Mouse (Mus musculus) MEL (cell line): ENCODE data around the gene Gstp2.

Experiments used
- CTCF ChIP-seq, 3 experiments: IDR thresholded peaks in 2 of 3; conservative IDR thresholded peaks in 1 of 3; 2 replicates each; pipeline ENCODE4 v1.5.1; 2011 to 2012; ENCODE audit warnings: low read length in 3 of 3, low read depth in 2 of 3, mild to moderate bottlenecking in 2 of 3, improper control_type of control experiment in 1 of 3, inconsistent platforms in 1 of 3, mixed read lengths in 1 of 3, moderate library complexity in 1 of 3; ENCODE audit not compliant: control insufficient read depth in 1 of 3, insufficient read depth in 1 of 3, poor library complexity in 1 of 3, severe bottlenecking in 1 of 3
- E2F4 ChIP-seq: IDR thresholded peaks from 2 replicates; pipeline ENCODE4 v1.6.1; 2011; ENCODE audit warnings: low read depth, low read length, improper control_type of control experiment, borderline replicate concordance
- EP300 ChIP-seq, 2 experiments: IDR thresholded peaks; 2 replicates each; pipeline ENCODE4 v1.6.1; 2011; ENCODE audit warnings: improper control_type of control experiment in 2 of 2, low read length in 2 of 2, low read depth in 1 of 2, mild to moderate bottlenecking in 1 of 2
- GABPA ChIP-seq: IDR thresholded peaks from 2 replicates; pipeline ENCODE4 v1.6.1; 2012; ENCODE audit warnings: low read depth, mild to moderate bottlenecking, inconsistent platforms, low read length, improper control_type of control experiment, moderate library complexity
- KAT2A ChIP-seq: conservative IDR thresholded peaks from 2 replicates; pipeline ENCODE4 v1.6.1; 2012; ENCODE audit warnings: low read depth, low read length, improper control_type of control experiment, inconsistent platforms
- MAFK ChIP-seq: IDR thresholded peaks from 2 replicates; pipeline ENCODE4 v1.6.1; 2011; ENCODE audit warnings: low read depth, mild to moderate bottlenecking, low read length, improper control_type of control experiment, borderline replicate concordance
- MAX ChIP-seq: IDR thresholded peaks from 2 replicates; pipeline ENCODE4 v1.6.1; 2011; ENCODE audit warnings: low read length, improper control_type of control experiment
- MAZ ChIP-seq: IDR thresholded peaks from 2 replicates; pipeline ENCODE4 v1.6.1; 2012; ENCODE audit warnings: low read depth, mild to moderate bottlenecking, inconsistent platforms, low read length, improper control_type of control experiment
- POLR2A ChIP-seq, 2 experiments: IDR thresholded peaks; 2 replicates each; pipeline ENCODE4 v1.6.1; 2011 to 2012; ENCODE audit warnings: low read length in 2 of 2, mild to moderate bottlenecking in 2 of 2, control low read depth in 1 of 2, improper control_type of control experiment in 1 of 2, low read depth in 1 of 2, moderate library complexity in 1 of 2; ENCODE audit not compliant: control insufficient read depth in 1 of 2, insufficient read depth in 1 of 2, poor library complexity in 1 of 2
- SIN3A ChIP-seq: IDR thresholded peaks from 2 replicates; pipeline ENCODE4 v1.6.1; 2012; ENCODE audit warnings: low read length, improper control_type of control experiment, inconsistent platforms
- SMC3 ChIP-seq: IDR thresholded peaks from 2 replicates; pipeline ENCODE4 v1.6.1; 2011; ENCODE audit warnings: low read depth, low read length, improper control_type of control experiment
- TAL1 ChIP-seq: IDR thresholded peaks from 2 replicates; pipeline ENCODE4 v1.6.1; 2012; ENCODE audit warnings: mild to moderate bottlenecking, inconsistent platforms, low read length, moderate library complexity, mixed read lengths
- USF1 ChIP-seq: IDR thresholded peaks from 2 replicates; pipeline ENCODE4 v1.6.1; 2014; ENCODE audit warnings: low read depth, mild to moderate bottlenecking, inconsistent platforms, low read length, improper control_type of control experiment, moderate library complexity
- ZNF384 ChIP-seq: IDR thresholded peaks from 2 replicates; pipeline ENCODE4 v1.6.1; 2012; ENCODE audit warnings: low read depth, mild to moderate bottlenecking, inconsistent platforms, low read length, improper control_type of control experiment

GRCm38 (mm10) chr19:3996106-3996505 is 49.7 kb downstream of the Gstp2 start:
- TF ChIP-seq MAX: no peak
- no peak for TF ChIP-seq CTCF (IDR thresholded peaks at IDR 0.05 in 2 of 3, conservative IDR thresholded peaks at IDR 0.05 in 1 of 3; ENCODE audit: control insufficient read depth in 1 of 3, insufficient read depth in 1 of 3, low read depth in 2 of 3, low read length in 3 of 3, poor library complexity in 1 of 3, severe bottlenecking in 1 of 3)
- TF ChIP-seq KAT2A: no peak
- no peak for TF ChIP-seq SIN3A
- no peak for TF ChIP-seq POLR2A (IDR thresholded peaks at IDR 0.05; ENCODE audit: control insufficient read depth in 1 of 2, insufficient read depth in 1 of 2, low read depth in 1 of 2, low read length in 2 of 2, poor library complexity in 1 of 2)
- TF ChIP-seq MAZ: no peak
- TF ChIP-seq GABPA: no peak
- no peak for TF ChIP-seq SMC3
- no peak for TF ChIP-seq USF1
- no peak for TF ChIP-seq ZNF384
- no peak for TF ChIP-seq E2F4
- TF ChIP-seq MAFK: no peak
- TF ChIP-seq EP300 (IDR thresholded peaks at IDR 0.05; ENCODE audit: low read depth in 1 of 2, low read length in 2 of 2): no peak
- TF ChIP-seq TAL1: no peak
